Mouse (Mus musculus) forebrain, embryonic 13.5 days (tissue): ENCODE results near the gene Ric8b. TPM values are rescaled to one million over a fixed set of nuclear protein-coding genes. Genes with fewer than 3 reads are reported as not detected.
A peak's percentile ranks its signal among the peaks of the same experiment; 100 is the strongest.

Experiments
- ATAC-seq: fragments of 200-750 bp; cut with Nextera tagmentation; 2 replicates; pipeline ENCODE4 v1.8.0; 2017
- H3K27ac ChIP-seq: fragments of 300-500 bp; sonication (generic); 2 replicates; pipeline ENCODE4 v1.5.1; 2015; ENCODE audit warnings: inconsistent platforms, mild to moderate bottlenecking, moderate library complexity
- H3K27me3 ChIP-seq: fragments of 300-500 bp; sonication (generic); 2 replicates; pipeline ENCODE4 v1.6.1; 2015; ENCODE audit warnings: mild to moderate bottlenecking, inconsistent platforms
- H3K36me3 ChIP-seq: fragments of 300-500 bp; sonication (generic); 2 replicates; pipeline ENCODE4 v1.6.1; 2015; ENCODE audit warnings: mild to moderate bottlenecking, inconsistent platforms; ENCODE audit not compliant: poor library complexity, severe bottlenecking
- H3K4me1 ChIP-seq: fragments of 300-500 bp; sonication (generic); 2 replicates; pipeline ENCODE4 v1.6.1; 2015; ENCODE audit warnings: inconsistent platforms
- H3K4me2 ChIP-seq: fragments of 300-500 bp; sonication (generic); 2 replicates; pipeline ENCODE4 v1.6.1; 2015; ENCODE audit warnings: inconsistent platforms, mild to moderate bottlenecking, moderate library complexity
- H3K4me3 ChIP-seq: fragments of 300-500 bp; sonication (generic); 2 replicates; pipeline ENCODE4 v1.5.1; 2015; ENCODE audit warnings: mild to moderate bottlenecking, inconsistent platforms
- H3K9ac ChIP-seq: fragments of 300-500 bp; sonication (generic); 2 replicates; pipeline ENCODE4 v1.6.1; 2015; ENCODE audit warnings: mild to moderate bottlenecking, inconsistent platforms
- H3K9me3 ChIP-seq: fragments of 300-500 bp; sonication (generic); replicated peaks from 2 replicates; pipeline ENCODE4 v1.6.1; 2016; ENCODE audit warnings: inconsistent platforms
- WGBS: fragments of 180-500 bp; shearing (Covaris S2); methylation state at CpG from one replicate; pipeline ENCODE4 v1.1.7; 2015; 5-methylcytosine and 5-hydroxymethylcytosine counted together
- polyA plus RNA-seq: library from polyadenylated mRNA; unstranded; fragments of >200 nt; fragmentation: Nextera tagmentation; extraction: Ambion mirVana; gene quantifications from 2 replicates; pipeline ENCODE4 v1.2.1, GENCODE M21; 2015

Gene Ric8b
- polyA plus RNA-seq: 34.2 and 36.0 TPM in 2 replicates

DNA sequence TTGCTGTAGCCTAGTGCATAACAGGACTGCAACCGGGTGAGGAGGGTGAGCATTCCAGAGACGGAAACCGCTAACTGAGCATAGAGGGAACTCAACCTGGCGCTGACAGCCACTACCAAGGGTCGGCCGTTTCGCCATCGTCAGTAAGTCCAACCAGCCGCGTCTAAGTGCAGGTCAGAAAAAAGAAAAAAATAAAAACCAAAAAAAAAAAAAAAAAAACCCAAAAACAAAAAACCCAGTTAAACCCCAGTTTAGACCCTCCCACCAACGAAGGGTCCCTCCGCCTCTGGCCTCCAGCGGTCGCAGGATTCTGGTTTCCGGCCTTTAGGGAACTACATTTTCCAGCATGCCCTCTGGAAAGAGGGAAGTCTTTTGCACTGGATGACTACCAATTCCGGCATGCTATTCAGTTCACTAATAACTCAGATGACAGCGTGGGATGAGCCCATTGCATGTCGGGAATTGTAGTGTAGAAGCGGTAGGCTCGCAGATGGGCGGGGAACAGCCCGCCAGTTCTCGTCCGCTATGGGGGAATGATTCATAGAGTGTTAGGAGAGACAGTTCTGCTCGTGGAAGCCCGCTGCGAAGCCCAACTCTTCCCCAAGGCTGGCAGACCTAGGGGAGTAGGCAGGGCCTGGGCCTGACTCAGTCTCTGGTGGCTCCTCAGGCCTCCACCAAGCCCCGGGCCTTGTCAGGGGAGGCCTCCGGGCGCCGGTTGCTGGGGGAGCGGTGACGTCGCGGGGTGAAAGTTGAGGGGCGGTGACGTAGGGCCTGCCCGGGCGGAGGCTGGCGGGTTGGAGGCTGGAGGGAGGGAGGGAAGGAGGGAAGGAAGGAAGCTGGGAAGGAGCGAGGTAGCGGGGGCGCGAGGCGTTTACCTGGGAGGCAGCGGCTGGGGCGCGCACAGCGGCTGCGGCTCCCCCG is at the start of gene Ric8b:
Ric8b (plus strand) TSS at position 807 of the 921 bp plus-strand sequence.
- WGBS: under 1% methylated on average over 51 of the region's 51 CpGs
- H3K27me3 ChIP-seq: peaks cover 22% of the 10 kb centered on the region
- peak; percentile 97 for ATAC-seq

DNA sequence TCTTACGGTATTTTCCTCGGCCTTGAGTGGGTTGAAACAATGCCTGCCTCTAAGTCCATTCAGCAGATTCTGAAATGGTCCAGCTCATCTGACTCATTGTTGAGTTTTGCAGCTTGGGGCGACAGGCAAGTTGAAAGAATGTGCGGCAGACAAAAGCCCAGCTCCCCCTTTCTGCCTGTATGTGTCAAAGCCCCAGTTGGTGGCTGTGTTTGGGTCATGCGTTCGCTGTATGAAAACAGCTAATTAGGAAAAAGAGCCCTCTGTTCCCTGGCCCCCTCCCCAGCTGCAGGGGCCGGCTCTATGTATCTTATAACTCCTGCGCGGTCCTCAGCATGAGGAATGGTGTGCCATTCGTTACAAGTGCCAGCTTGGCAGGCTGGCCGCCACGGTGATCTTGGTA is 46.1 kb upstream of the Ric8b start:
- no peak overlapping the region for H3K9ac ChIP-seq
- H3K4me3 ChIP-seq: no peak overlapping the region
- no peak overlapping the region for H3K27ac ChIP-seq
- peak overlapping the region; percentile 36 for H3K4me2 ChIP-seq
- no peaks in the 10 kb centered on the region for H3K9me3 ChIP-seq
- ATAC-seq: peak; percentile 84; the same call in 1 of the 2 replicates
- peaks cover 15% of the 10 kb centered on the region for H3K36me3 ChIP-seq
- peaks cover 12% of the 10 kb centered on the region for H3K4me1 ChIP-seq
- WGBS: 8% methylated on average over 12 of the region's 12 CpGs
- H3K27me3 ChIP-seq: peaks cover 48% of the 10 kb centered on the region

More for the DNA sequence above, at the start of gene Ric8b:
- Histone ChIP-seq H3K27ac (peak within 1 kb of the TSS; percentile 93), H3K9me3 (no peaks in the 10 kb centered on the region), H3K4me3 (peak within 1 kb of the TSS; percentile 77), H3K4me1 (peaks cover 27% of the 10 kb centered on the region), H3K9ac (peak within 1 kb of the TSS; percentile 87), H3K4me2 (peak within 1 kb of the TSS; percentile 70), H3K36me3 (peaks cover 3% of the 10 kb centered on the region; the same call in 1 of the 2 replicates)

DNA sequence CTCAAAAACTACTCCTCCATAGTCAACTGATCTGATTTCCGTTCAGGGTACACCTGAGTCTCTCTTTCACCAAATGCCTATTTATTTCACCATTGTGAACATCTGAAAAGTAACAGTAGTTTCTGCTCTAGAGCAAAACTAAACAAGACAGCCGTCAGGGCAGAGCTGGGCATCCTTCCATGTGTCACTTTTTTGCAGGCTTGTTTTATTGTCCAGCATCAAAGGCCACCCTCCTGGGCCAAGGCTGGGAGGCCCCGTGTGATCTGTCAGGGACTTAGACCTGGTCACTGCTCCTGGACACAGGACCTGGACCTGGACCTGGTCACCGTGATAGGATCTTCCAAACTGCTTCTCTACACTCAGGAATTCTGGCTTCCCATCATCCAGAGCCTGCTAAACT is 45.5 kb upstream of the Ric8b start:
- ATAC-seq: no peak
- Histone ChIP-seq H3K4me1 (peaks cover 12% of the 10 kb centered on the region), H3K4me2 (no peak overlapping the region), H3K36me3 (peaks cover 15% of the 10 kb centered on the region), H3K27ac (no peak overlapping the region), H3K9ac (no peak overlapping the region), H3K27me3 (peaks cover 44% of the 10 kb centered on the region), H3K9me3 (no peaks in the 10 kb centered on the region), H3K4me3 (no peak overlapping the region)
- 47% methylated on average over 4 of the region's 4 CpGs for WGBS

DNA sequence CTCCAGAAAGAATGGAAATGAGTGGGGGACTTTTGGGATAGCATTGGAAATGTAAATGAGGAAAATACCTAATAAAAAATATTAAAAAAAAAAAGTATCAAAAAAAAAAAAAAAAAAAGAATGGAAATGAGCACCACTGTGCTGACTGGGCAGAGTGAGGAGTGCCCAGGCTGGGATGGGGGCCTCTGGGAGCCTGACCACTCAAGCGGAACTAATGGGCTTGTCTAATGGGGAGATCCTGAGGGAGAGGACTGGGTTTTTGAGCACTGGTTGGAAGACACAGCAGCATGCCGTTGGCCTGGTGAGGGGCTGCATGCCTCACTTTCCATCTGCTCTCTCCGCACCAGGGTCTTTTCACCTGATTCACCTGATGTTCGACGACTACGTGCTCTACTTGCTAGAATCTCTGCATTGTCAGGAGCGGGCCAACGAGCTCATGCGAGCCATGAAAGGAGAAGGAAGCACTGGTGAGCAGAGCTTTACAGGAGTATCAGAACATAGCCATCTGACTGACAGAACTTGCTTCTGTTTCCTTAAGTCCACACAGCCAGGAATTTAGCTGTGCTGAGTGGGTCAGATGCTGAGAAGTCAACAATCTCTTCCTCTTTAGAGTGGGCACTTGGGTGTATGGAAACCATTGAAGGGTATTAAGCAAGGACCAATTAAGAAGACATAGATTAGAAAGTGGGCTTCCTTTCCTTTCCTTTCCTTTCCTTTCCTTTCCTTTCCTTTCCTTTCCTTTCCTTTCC is 37.4 kb upstream of the Ric8b start:
- WGBS: 67% methylated on average over 9 of the region's 9 CpGs
- Histone ChIP-seq H3K9me3 (no peaks in the 10 kb centered on the region), H3K4me1 (no peaks in the 10 kb centered on the region), H3K27ac (no peak overlapping the region), H3K4me2 (no peak overlapping the region), H3K36me3 (peaks cover 8% of the 10 kb centered on the region), H3K4me3 (no peak overlapping the region), H3K27me3 (no peaks in the 10 kb centered on the region), H3K9ac (no peak overlapping the region)
- ATAC-seq: no peak

DNA sequence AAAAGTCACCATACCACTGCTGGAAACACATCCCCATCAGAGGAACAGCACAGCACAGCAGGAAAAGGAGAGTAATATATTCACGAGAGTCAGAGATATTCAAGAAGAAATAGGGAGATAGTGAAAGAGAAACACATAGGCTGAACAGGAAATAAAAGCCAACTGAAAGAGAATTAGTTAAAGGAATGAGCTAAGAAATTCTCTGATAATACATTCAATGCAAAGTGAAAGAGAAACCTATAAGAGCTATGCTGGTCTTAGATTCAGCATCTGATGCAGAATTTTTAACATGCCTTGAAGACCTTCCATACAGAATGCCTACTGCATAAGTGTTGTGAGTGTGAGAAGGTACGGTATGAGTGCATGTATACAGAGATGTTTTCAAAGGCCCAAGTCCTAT is 34.9 kb upstream of the Ric8b start:
- H3K36me3 ChIP-seq: peaks cover 3% of the 10 kb centered on the region
- no peak overlapping the region for H3K27ac ChIP-seq
- H3K4me1 ChIP-seq: 0 out of 2 replicates have a peak, but pooled peaks cover 5% of the 10 kb centered on the region
- no peak overlapping the region for H3K4me3 ChIP-seq
- WGBS: 95% methylated on average over 2 of the region's 2 CpGs
- ATAC-seq: no peak
- no peaks in the 10 kb centered on the region for H3K27me3 ChIP-seq
- H3K9ac ChIP-seq: no peak overlapping the region
- H3K4me2 ChIP-seq: no peak overlapping the region
- H3K9me3 ChIP-seq: no peaks in the 10 kb centered on the region

DNA sequence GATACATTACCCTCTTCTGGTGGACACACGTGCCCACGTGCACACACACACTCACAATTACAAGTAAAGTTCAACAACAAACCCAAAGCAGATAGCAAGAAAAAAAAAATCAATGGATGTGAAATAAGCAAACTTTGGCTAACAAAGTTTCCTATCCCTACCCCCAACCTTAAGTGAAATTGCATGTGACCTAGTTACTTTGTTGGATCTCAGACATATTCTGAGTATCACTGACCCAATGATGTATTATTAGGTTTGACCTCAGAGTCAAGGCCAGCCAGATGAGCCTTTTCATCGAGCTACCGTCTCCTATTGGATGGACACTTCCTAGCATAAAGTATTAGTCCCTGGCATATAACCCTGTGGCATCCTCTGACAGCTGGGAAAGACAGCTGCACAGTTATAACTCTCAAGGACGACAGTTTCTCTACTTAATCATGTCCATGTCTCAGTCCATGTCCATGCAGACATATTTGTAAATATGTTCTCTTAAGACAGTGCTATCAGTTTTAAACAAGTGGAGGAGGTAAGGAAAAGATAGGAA is 32.0 kb upstream of the Ric8b start:
- H3K9ac ChIP-seq: no peak overlapping the region; the same call in 1 of the 2 replicates
- ATAC-seq: no peak
- no peak overlapping the region for H3K4me3 ChIP-seq
- H3K4me1 ChIP-seq: peaks cover 18% of the 10 kb centered on the region
- WGBS: 80% methylated on average over 5 of the region's 5 CpGs
- no peak overlapping the region for H3K4me2 ChIP-seq
- no peaks in the 10 kb centered on the region for H3K27me3 ChIP-seq
- H3K9me3 ChIP-seq: no peaks in the 10 kb centered on the region
- H3K27ac ChIP-seq: no peak overlapping the region
- H3K36me3 ChIP-seq: peaks cover 3% of the 10 kb centered on the region

DNA sequence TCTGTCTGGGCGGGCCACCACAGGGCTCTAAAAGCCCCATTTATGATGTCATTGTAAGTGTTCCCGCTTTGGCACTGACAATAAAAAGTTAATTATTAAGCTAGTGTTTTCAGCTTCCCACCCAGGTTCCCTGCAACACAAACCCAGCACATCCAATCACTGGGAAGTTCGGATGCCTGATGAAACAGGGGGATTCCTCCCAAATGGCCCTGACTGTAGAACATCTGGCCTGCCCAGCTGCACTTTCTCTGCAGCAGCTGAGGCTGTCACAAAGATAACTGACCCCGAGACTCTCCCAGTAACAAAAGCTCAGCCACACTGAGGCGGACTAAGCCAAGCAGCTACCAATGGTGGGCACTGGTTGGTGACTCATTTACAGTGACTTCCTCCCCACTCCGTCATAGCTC is 31.2 kb upstream of the Ric8b start:
- no peaks in the 10 kb centered on the region for H3K27me3 ChIP-seq
- H3K4me1 ChIP-seq: peaks cover 18% of the 10 kb centered on the region
- 0 out of 2 replicates have a peak overlapping the region, but pooled peaks have one; percentile 26 for H3K9ac ChIP-seq
- no peak overlapping the region for H3K27ac ChIP-seq
- no peak for ATAC-seq
- WGBS: 37% methylated on average over 6 of the region's 6 CpGs
- H3K36me3 ChIP-seq: peaks cover under 1% of the 10 kb centered on the region
- no peaks in the 10 kb centered on the region for H3K9me3 ChIP-seq
- no peak overlapping the region for H3K4me2 ChIP-seq
- H3K4me3 ChIP-seq: no peak overlapping the region

DNA sequence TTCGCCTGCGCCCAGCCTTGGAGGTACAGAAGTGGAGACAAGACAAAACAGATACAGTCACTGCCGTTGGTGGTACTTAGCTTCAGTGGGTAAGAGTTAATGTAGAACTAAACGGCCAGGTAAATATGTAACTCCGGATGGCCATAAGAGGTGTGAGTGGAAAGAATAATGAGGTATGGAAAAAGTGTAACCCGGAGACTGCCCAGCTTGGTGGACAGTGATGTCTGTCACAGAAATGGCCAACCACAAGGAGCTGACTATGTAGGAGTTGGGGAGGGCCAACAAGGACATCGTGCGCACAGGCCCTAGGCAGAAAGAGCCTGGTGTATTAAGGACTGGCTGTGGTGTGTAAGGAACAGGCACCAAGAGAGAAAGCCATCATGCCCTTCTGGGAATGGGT is 30.6 kb upstream of the Ric8b start:
- peaks cover 18% of the 10 kb centered on the region for H3K4me1 ChIP-seq
- ATAC-seq: no peak
- no peak overlapping the region for H3K9ac ChIP-seq
- no peaks in the 10 kb centered on the region for H3K27me3 ChIP-seq
- H3K4me2 ChIP-seq: no peak overlapping the region
- WGBS: 91% methylated on average over 8 of the region's 8 CpGs
- no peak overlapping the region for H3K27ac ChIP-seq
- no peaks in the 10 kb centered on the region for H3K9me3 ChIP-seq
- no peak overlapping the region for H3K4me3 ChIP-seq
- no peaks in the 10 kb centered on the region; the same call in none of the 2 replicates for H3K36me3 ChIP-seq

DNA sequence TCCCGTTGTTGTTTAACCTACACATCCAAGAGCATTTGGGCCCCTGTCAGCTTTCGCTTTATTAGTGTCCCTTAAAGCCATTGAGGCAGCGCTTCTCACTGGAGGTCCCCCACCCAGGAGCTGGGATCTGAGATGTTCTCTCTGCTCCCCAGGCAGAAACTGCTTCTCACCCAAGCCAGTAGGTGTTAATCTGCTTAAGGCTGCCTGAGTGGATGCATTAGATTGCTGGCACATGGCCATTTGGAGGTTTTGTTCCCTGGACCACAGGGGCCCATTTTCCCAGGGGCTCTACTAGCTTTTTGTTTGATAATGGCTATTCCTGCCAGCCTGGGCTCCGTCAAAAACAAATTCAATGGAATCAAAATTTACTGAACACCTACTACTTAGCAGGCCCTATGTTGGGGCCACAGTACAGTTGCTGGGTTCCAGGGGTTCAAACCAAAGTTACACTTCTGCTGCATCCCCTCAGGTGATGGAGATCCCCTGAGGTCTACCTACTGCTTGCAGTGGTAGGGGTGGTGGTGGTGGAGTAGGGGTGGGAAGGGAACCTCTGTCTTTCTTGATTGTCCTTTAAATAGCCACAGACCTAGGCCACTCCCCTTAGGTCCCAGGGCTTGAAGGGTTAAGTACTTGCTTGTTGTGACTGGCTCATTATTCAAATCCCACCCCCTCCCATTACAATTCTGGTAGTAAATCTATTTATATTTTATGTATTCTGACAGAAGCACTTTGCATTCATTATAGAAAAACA is 28.1 kb upstream of the Ric8b start:
- H3K4me3 ChIP-seq: no peak overlapping the region
- peaks cover 18% of the 10 kb centered on the region for H3K4me1 ChIP-seq
- no peak overlapping the region for H3K9ac ChIP-seq
- peak; percentile 63 for ATAC-seq
- no peaks in the 10 kb centered on the region for H3K27me3 ChIP-seq
- peaks cover 2% of the 10 kb centered on the region for H3K36me3 ChIP-seq
- 15% methylated on average over 4 of the region's 4 CpGs for WGBS
- H3K27ac ChIP-seq: no peak overlapping the region
- H3K9me3 ChIP-seq: no peaks in the 10 kb centered on the region
- H3K4me2 ChIP-seq: 0 out of 2 replicates have a peak overlapping the region, but pooled peaks have one; percentile 5

DNA sequence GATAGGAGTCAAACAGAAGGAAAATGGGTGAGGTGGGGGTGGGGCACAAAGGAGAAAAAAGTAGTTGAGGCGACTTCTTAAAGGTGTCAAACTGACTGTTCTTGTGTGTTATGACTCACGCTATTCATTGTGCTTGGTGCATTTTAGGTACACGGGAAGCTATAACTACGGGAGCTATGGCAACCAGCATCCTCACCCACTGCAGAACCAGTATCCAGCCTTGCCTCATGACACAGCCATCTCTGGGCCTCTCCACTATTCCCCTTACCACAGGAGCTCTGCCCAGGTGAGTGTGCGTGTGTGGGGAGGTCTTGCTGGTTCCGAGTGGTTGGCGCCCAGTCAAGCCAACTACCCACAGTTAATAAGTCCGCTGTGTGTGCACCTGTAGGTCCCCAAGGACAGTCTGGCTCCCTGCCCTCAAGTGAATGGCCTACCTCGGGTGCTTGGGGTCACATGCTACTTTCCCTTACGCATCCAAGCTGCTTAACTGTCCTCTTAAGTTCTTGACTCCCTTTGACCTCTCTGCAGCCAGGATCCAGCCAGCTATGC is 21.5 kb upstream of the Ric8b start:
- no peak for ATAC-seq
- H3K9me3 ChIP-seq: no peaks in the 10 kb centered on the region
- 90% methylated on average over 10 of the region's 10 CpGs for WGBS

More for the DNA sequence above, 21.5 kb upstream of the Ric8b start:
- no peak overlapping the region for H3K4me2 ChIP-seq
- H3K27ac ChIP-seq: no peak overlapping the region
- H3K4me1 ChIP-seq: no peaks in the 10 kb centered on the region
- no peaks in the 10 kb centered on the region for H3K27me3 ChIP-seq
- no peak overlapping the region for H3K4me3 ChIP-seq
- H3K36me3 ChIP-seq: peaks cover 42% of the 10 kb centered on the region
- H3K9ac ChIP-seq: no peak overlapping the region
